Mouse (Mus musculus) myocyte (in vitro differentiated cells): Measurements from ENCODE around the gene Elp6. TPM values are rescaled to one million over a fixed set of nuclear protein-coding genes. Genes with fewer than 3 reads are reported as not detected.

ENCODE experiments used
- polyA plus RNA-seq: library from polyadenylated mRNA; unstranded; fragments of >200 nt; fragmentation: generic; extraction: Trizol; gene quantifications from one replicate; pipeline ENCODE4 v1.2.1, GENCODE M21; 2012; ENCODE audit warnings: missing spikeins

The Elp6 gene
- polyA plus RNA-seq, 1 experiment = 11.9 TPM

Other genes with a start within 250 kb of the Elp6 start
- 29.5 TPM for gene Smarcc1, start 187.5 kb upstream of the Elp6 start, polyA plus RNA-seq
- gene Dhx30, start 187.3 kb upstream of the Elp6 start, polyA plus RNA-seq = 79.1 TPM
- gene Cspg5, start 61.4 kb upstream of the Elp6 start, polyA plus RNA-seq = 0.24 TPM
- 44.4 TPM for gene Scap, start 28.1 kb downstream of the Elp6 start, polyA plus RNA-seq
- gene Ptpn23, start 103.0 kb downstream of the Elp6 start, polyA plus RNA-seq = 36.0 TPM
- gene Ngp, start 114.6 kb downstream of the Elp6 start, polyA plus RNA-seq = not detected
- 10.2 TPM for gene Klhl18, start 171.5 kb downstream of the Elp6 start, polyA plus RNA-seq
- gene Kif9, start 171.8 kb downstream of the Elp6 start, polyA plus RNA-seq = 0.48 TPM
- gene Setd2, start 227.4 kb downstream of the Elp6 start, polyA plus RNA-seq = 11.6 TPM